Comparison of ENCODE assay signal across 8 mouse cellular contexts in the genomic region with DNA sequence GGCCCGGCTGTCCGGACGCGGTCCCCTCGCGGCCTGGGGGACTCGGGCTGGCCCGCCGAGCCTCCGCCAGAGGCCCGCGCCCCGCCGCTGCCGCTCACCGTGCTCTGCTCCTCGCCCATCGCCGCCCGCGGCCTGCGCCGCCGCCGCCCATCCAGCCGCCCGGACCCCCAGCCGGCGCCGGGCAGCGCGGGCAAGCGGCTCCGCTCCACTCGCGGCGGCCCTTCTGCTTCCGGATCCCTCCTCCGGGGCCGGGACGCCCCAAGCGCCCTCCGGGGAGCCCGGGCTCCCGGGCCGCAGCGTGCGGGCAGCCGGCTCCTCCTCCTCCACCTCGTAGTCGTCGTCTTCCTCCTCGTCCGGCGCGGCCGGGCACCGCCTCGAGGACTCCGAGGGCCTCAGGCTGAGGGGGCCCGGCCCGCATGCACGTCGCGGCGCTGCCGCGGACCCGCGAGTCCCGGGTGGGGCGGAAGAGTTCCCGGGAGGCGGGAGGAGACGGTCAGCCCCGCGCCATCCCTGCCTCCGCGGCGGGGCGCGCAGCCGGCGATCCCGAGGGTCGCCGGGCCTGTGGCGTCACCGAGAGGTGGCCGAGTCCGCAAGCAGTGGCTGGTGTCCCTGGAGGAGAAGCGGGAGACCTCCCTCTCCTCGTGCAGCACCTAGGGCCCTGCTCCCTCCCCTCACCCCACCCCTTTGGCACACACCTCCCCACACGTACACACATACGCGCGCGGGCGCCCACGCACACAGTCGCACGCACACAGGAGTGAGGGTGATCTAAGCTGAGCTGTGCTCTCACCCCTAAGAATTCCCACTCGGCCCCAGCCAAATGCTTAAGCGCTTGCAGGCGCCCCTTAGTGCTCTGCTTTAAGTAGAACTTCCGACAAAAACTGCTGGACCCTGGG. TPM values are rescaled to one million over a fixed set of nuclear protein-coding genes. Genes with fewer than 3 reads are reported as not detected.
DNase-seq lines count a peak whose midpoint lies in the region; ATAC-seq and TF ChIP-seq lines count a peak whose summit lies in the region.

A gene (minus strand): TSS at position 119 of the 896 bp plus-strand sequence.

- in situ Hi-C loops in Patski (cut with MboI; ENCODE audit: low pct_unique_long_range_greater_than_20kb), result loop anchor here (25.0 kb wide), 1 partner anchor 797 kb away; a partner anchor contains a TSS

- no peaks in the 10 kb centered on the region for H3K9me3 ChIP-seq in hindbrain, embryonic 11.5 days (ENCODE audit: control insufficient read depth, low read length)
- no peaks in the 10 kb centered on the region for H3K9me3 ChIP-seq in lung, embryonic 16.5 days (ENCODE audit: control insufficient read depth, low read length)

- H3K4me3 ChIP-seq in hindbrain, embryonic 11.5 days (ENCODE audit: low read depth, low read length), result peak within 1 kb of the TSS; percentile 81
- peak within 1 kb of the TSS; percentile 87 for H3K4me3 ChIP-seq in lung, embryonic 16.5 days (ENCODE audit: low read length)

- peaks cover 5% of the 10 kb centered on the region; the same call in 1 of the 2 replicates for H3K4me1 ChIP-seq in hindbrain, embryonic 11.5 days (replicated peaks; ENCODE audit: control insufficient read depth, insufficient read depth, low read length)
- peaks cover 22% of the 10 kb centered on the region for H3K4me1 ChIP-seq in lung, embryonic 16.5 days (replicated peaks; ENCODE audit: control insufficient read depth, insufficient read depth, low read length)

- ATAC-seq in Patski, result peak; percentile 68
- ATAC-seq in hindbrain, embryonic 11.5 days (ENCODE audit: low FRiP score), result peak; percentile 90
- ATAC-seq in lung, embryonic 16.5 days (ENCODE audit: low read depth), result peak; percentile 83

- H3K36me3 ChIP-seq in hindbrain, embryonic 11.5 days (ENCODE audit: control insufficient read depth, insufficient read depth, low read length), result no peaks in the 10 kb centered on the region
- no peaks in the 10 kb centered on the region; the same call in 1 of the 2 replicates for H3K36me3 ChIP-seq in lung, embryonic 16.5 days (ENCODE audit: control insufficient read depth, insufficient read depth, low read length)

- no peak for TF ChIP-seq CTCF in Patski (IDR thresholded peaks at IDR 0.05)

- CTCF ChIA-PET in Patski (lab: Charles Lee), result no interaction called here

- H3K27ac ChIP-seq in hindbrain, embryonic 11.5 days (ENCODE audit: low read depth, low read length), result peak within 1 kb of the TSS; percentile 69
- peak within 1 kb of the TSS; percentile 80 for H3K27ac ChIP-seq in lung, embryonic 16.5 days (ENCODE audit: low read length)

- no peaks in the 10 kb centered on the region for H3K27me3 ChIP-seq in Patski
- no peaks in the 10 kb centered on the region for H3K27me3 ChIP-seq in hindbrain, embryonic 11.5 days (ENCODE audit: control insufficient read depth, insufficient read depth, low read length)
- no peaks in the 10 kb centered on the region for H3K27me3 ChIP-seq in lung, embryonic 16.5 days (ENCODE audit: control insufficient read depth, insufficient read depth, low read depth, low read length)

- peak within 1 kb of the TSS; percentile 89 for H3K4me2 ChIP-seq in hindbrain, embryonic 11.5 days (replicated peaks; ENCODE audit: low read depth, low read length)
- H3K4me2 ChIP-seq in lung, embryonic 16.5 days (ENCODE audit: low read depth, low read length), result peak within 1 kb of the TSS; percentile 90

- POLR2A ChIA-PET in Patski (lab: Charles Lee), result interaction anchor here (1.8 kb wide), 1 partner anchor 16 kb away, joined by 4 read pairs; no protein-coding TSS in a partner anchor

- WGBS in hindbrain, embryonic 11.5 days, result under 1% methylated on average over 84 of the region's 106 CpGs
- under 1% methylated on average over 59 of the region's 106 CpGs for WGBS in lung, embryonic 16.5 days

- H3K9ac ChIP-seq in hindbrain, embryonic 11.5 days (ENCODE audit: low read depth, low read length), result peak within 1 kb of the TSS; percentile 97
- peak within 1 kb of the TSS; percentile 94 for H3K9ac ChIP-seq in lung, embryonic 16.5 days (ENCODE audit: low read length)

- no peak for DNase-seq in Patski (ENCODE audit: low read depth, low spot score)
- DNase-seq in cerebellum, adult 9-11 months, result peak; percentile 87
- DNase-seq in frontal cortex, postnatal 14 days (ENCODE audit: low spot score in 2 of 2), result peak; percentile 56 to 62
- DNase-seq in hindbrain, embryonic 11.5 days (ENCODE audit: low spot score), result peak; percentile 76
- peak; percentile 57 to 64 for DNase-seq in layer of hippocampus, postnatal 25 days (ENCODE audit: extremely low spot score in 1 of 2, low spot score in 1 of 2)
- DNase-seq in ovary, adult 18-20 months (ENCODE audit: low spot score), result peak; percentile 52
- peak; percentile 14 for DNase-seq in urinary bladder, postnatal 10 days (ENCODE audit: low spot score)

RNA-seq across cellular contexts. Expression of the gene that starts here (rescaled TPM):
- 3.6 TPM for polyA plus RNA-seq in Patski (2021)
- polyA plus RNA-seq in hindbrain, embryonic 11.5 days (2014; fragmentation: Nextera tagmentation; extraction: Ambion mirVana), result 1.5 and 2.0 TPM in 2 replicates
- total RNA-seq in layer of hippocampus, postnatal 25 days (2021), result 1 to 10 TPM; 6.5 to 6.9 TPM
- 1.2 and 1.3 TPM in 2 replicates for polyA plus RNA-seq in lung, embryonic 16.5 days (2015; fragmentation: Nextera tagmentation; extraction: Ambion mirVana)
